Mouse (Mus musculus): ENCODE results near the gene Zfp955a. TPM values are rescaled to one million over a fixed set of nuclear protein-coding genes. Genes with fewer than 3 reads are reported as not detected.
"Not testable (repeated sequence)": the region's sequence is repeated elsewhere in the genome, so short reads cannot be mapped to it uniquely, and the experiment has no call there.

Gene Zfp955a
- polyA plus RNA-seq (2015; fragmentation: Nextera tagmentation; extraction: Ambion mirVana) = 4.0 and 4.2 TPM in 2 replicates

DNA sequence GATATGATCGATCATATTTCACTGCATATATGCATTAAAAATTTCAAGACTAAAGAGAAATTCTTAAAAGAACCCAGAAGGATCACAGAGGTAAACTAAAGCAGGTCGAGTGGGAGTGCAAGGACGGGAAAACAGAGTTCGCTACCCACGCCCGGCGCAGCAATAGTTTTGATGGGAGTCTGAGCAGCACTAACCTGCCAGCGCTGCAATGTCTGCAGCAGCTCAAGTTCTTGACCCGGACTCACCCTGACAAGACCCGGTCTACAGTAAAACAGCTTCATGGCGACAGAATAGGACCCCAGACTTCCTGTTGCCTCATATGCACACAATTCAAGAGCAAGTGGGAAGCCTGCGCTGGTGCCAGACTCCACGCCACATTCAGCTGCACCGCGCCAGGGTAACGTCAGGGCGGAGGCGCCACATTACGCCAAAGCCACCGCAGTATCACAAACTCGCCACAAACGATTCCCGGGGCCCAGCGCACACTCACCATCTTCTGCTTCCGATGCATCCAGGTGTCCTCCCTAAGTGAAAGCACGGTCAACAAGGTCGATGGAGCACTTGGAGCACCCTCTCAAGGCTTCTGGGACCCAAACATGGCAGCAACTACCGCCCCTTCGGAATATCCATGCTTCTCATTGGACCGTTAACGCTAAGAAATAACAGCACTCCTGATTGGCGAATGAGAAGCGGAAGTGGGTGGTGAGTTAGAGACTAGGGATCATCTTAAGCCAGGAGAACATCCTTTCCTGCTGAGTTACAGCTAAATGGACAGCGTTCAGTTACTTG, at the start of gene Zfp955a:
Gene Zfp955a, minus strand, starts transcription at position 616 of the 789 bp plus-strand sequence.
- H3K27me3 ChIP-seq (ENCODE audit: control insufficient read depth, insufficient read depth, low read depth, low read length); H3K36me3 ChIP-seq (ENCODE audit: control insufficient read depth, insufficient read depth); H3K4me1 ChIP-seq (ENCODE audit: control insufficient read depth, low read depth, low read length); H3K9me3 ChIP-seq (replicated peaks; ENCODE audit: control insufficient read depth, low read length); H3K4me2 ChIP-seq (ENCODE audit: low read depth, low read length); H3K27ac ChIP-seq (ENCODE audit: low read length); H3K4me3 ChIP-seq (ENCODE audit: low read depth, low read length); H3K9ac ChIP-seq (ENCODE audit: low read depth, low read length): not testable (repeated sequence)
- 18% methylated on average over 1 of the region's 34 CpGs for WGBS (ENCODE audit: insufficient replicate concordance)
- ATAC-seq (ENCODE audit: low read depth) = peak; percentile 96

- H3K36me3 ChIP-seq (ENCODE audit: control insufficient read depth, insufficient read depth); H3K27me3 ChIP-seq (ENCODE audit: control insufficient read depth, insufficient read depth, low read depth, low read length); H3K27ac ChIP-seq (ENCODE audit: low read length); H3K4me2 ChIP-seq (ENCODE audit: low read depth, low read length); H3K4me1 ChIP-seq (ENCODE audit: control insufficient read depth, low read depth, low read length); H3K9me3 ChIP-seq (replicated peaks; ENCODE audit: control insufficient read depth, low read length); H3K4me3 ChIP-seq (ENCODE audit: low read depth, low read length); H3K9ac ChIP-seq (ENCODE audit: low read depth, low read length): not testable (repeated sequence)
- no CpG with 5 or more reads among the region's 9 CpGs for WGBS (ENCODE audit: insufficient replicate concordance)
- ATAC-seq (ENCODE audit: low read depth) = peak; percentile 49
Observed at GRCm38 (mm10) chr17:33289876-33290149, 34.9 kb upstream of the Zfp955a start.

- H3K4me1 ChIP-seq (ENCODE audit: control insufficient read depth, low read depth, low read length); H3K27me3 ChIP-seq (ENCODE audit: control insufficient read depth, insufficient read depth, low read depth, low read length); H3K9me3 ChIP-seq (replicated peaks; ENCODE audit: control insufficient read depth, low read length); H3K4me3 ChIP-seq (ENCODE audit: low read depth, low read length); H3K36me3 ChIP-seq (ENCODE audit: control insufficient read depth, insufficient read depth); H3K9ac ChIP-seq (ENCODE audit: low read depth, low read length); H3K27ac ChIP-seq (ENCODE audit: low read length); H3K4me2 ChIP-seq (ENCODE audit: low read depth, low read length): not testable (repeated sequence)
- peak; percentile 98 for ATAC-seq (ENCODE audit: low read depth)
- WGBS (ENCODE audit: insufficient replicate concordance) = no CpG with 5 or more reads among the region's 25 CpGs
Observed at GRCm38 (mm10) chr17:33289039-33289875, 34.3 kb upstream of the Zfp955a start, which contains the start of gene Zfp955b. Gene Zfp955b, plus strand, starts transcription at chr17:33289544.

DNA sequence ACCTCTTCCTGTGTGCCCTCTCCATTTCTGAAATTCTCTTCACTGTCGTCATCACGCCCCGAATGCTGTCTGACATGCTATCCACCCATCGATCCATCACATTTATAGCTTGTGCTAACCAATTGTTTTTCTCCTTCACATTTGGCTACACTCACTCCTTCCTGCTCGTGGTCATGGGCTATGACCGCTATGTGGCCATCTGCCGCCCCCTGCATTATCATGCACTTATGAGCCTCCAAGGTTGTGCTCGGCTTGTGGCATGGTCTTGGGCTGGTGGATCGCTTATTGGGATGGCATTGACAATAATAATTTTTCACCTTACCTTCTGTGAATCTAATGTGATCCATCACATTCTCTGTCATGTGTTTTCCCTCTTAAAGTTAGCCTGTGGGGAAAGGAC, 14.0 kb upstream of the Zfp955a start:
- no peaks in the 10 kb centered on the region for H3K27me3 ChIP-seq (ENCODE audit: control insufficient read depth, insufficient read depth, low read depth, low read length)
- no peaks in the 10 kb centered on the region for H3K9me3 ChIP-seq (replicated peaks; ENCODE audit: control insufficient read depth, low read length)
- H3K4me1 ChIP-seq (ENCODE audit: control insufficient read depth, low read depth, low read length) = no peaks in the 10 kb centered on the region
- no peak overlapping the region for H3K27ac ChIP-seq (ENCODE audit: low read length)
- no peaks in the 10 kb centered on the region for H3K36me3 ChIP-seq (ENCODE audit: control insufficient read depth, insufficient read depth)
- no peak overlapping the region for H3K4me3 ChIP-seq (ENCODE audit: low read depth, low read length)
- 75% methylated on average over 9 of the region's 9 CpGs for WGBS (ENCODE audit: insufficient replicate concordance)
- no peak overlapping the region for H3K4me2 ChIP-seq (ENCODE audit: low read depth, low read length)
- no peak for ATAC-seq (ENCODE audit: low read depth)
- H3K9ac ChIP-seq (ENCODE audit: low read depth, low read length) = no peak overlapping the region

- no peak for ATAC-seq (ENCODE audit: low read depth)
- Histone ChIP-seq H3K27me3 (ENCODE audit: control insufficient read depth, insufficient read depth, low read depth, low read length) (no peaks in the 10 kb centered on the region), H3K9me3 (replicated peaks; ENCODE audit: control insufficient read depth, low read length) (no peaks in the 10 kb centered on the region), H3K4me2 (ENCODE audit: low read depth, low read length) (no peak within 1 kb of the TSS), H3K27ac (ENCODE audit: low read length) (no peak within 1 kb of the TSS), H3K9ac (ENCODE audit: low read depth, low read length) (no peak within 1 kb of the TSS), H3K36me3 (ENCODE audit: control insufficient read depth, insufficient read depth) (no peaks in the 10 kb centered on the region), H3K4me3 (ENCODE audit: low read depth, low read length) (no peak within 1 kb of the TSS), H3K4me1 (ENCODE audit: control insufficient read depth, low read depth, low read length) (no peaks in the 10 kb centered on the region)
- 54% methylated on average over 1 of the region's 1 CpGs for WGBS (ENCODE audit: insufficient replicate concordance)
Observed at GRCm38 (mm10) chr17:33264376-33264775, 9.4 kb upstream of the Zfp955a start, which contains the start of gene Olfr63. Gene Olfr63, plus strand, starts transcription at chr17:33264676.

- not testable (repeated sequence) for H3K27ac ChIP-seq (ENCODE audit: low read length); H3K9me3 ChIP-seq (replicated peaks; ENCODE audit: control insufficient read depth, low read length); H3K4me1 ChIP-seq (ENCODE audit: control insufficient read depth, low read depth, low read length); H3K27me3 ChIP-seq (ENCODE audit: control insufficient read depth, insufficient read depth, low read depth, low read length); ATAC-seq (ENCODE audit: low read depth); H3K4me2 ChIP-seq (ENCODE audit: low read depth, low read length); H3K4me3 ChIP-seq (ENCODE audit: low read depth, low read length); H3K9ac ChIP-seq (ENCODE audit: low read depth, low read length); H3K36me3 ChIP-seq (ENCODE audit: control insufficient read depth, insufficient read depth)
- no CpG with 5 or more reads among the region's 2 CpGs for WGBS (ENCODE audit: insufficient replicate concordance)
Observed at GRCm38 (mm10) chr17:33255319-33255657, 343 bp upstream of the Zfp955a start.

DNA sequence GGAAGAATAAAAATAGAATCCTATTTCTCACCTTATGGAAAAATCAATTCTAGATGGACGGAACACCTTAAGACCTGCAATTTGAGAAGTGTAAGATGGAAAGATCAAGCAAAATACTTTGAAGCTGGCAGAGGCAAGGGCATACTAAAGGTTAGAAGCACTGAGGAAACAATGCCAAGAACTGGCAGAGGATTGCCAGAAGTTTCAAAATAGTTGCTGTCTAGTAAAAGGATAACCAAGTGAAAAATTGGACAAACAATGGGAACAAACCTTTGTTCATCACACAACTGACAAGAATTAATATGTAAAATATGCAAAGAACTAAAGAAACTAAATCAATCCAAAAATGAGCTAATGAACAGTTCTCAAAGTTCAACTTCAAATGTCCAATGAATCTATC, 18.3 kb downstream of the Zfp955a start:
- ATAC-seq (ENCODE audit: low read depth); H3K9ac ChIP-seq (ENCODE audit: low read depth, low read length); H3K4me3 ChIP-seq (ENCODE audit: low read depth, low read length); H3K9me3 ChIP-seq (replicated peaks; ENCODE audit: control insufficient read depth, low read length); H3K27me3 ChIP-seq (ENCODE audit: control insufficient read depth, insufficient read depth, low read depth, low read length); H3K4me2 ChIP-seq (ENCODE audit: low read depth, low read length); H3K4me1 ChIP-seq (ENCODE audit: control insufficient read depth, low read depth, low read length); H3K27ac ChIP-seq (ENCODE audit: low read length); H3K36me3 ChIP-seq (ENCODE audit: control insufficient read depth, insufficient read depth): not testable (repeated sequence)
- WGBS (ENCODE audit: insufficient replicate concordance) = 63% methylated on average over 1 of the region's 1 CpGs

DNA sequence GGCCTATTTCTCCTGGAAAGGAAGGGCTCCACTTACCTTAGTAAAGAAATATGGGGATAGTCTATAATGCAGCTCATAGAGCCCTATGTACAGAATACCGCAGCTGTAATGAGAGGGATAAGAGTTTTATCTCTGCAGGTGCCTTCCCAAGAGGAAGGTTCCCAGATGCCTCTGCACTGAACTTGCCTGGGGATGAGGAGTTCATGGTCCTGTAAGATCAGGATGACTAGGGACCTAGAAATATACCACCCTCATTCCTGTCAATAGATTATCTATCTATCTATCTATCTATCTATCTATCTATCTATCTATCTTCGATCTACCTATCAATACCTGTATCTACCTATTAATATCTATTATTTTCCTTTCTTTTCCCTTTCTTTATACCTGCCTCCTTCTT, 33.4 kb downstream of the Zfp955a start, which contains the start of gene Olfr1564:
Gene Olfr1564, minus strand, starts transcription at position 101 of the 400 bp plus-strand sequence.
- Histone ChIP-seq H3K9ac (ENCODE audit: low read depth, low read length) (no peak within 1 kb of the TSS), H3K36me3 (ENCODE audit: control insufficient read depth, insufficient read depth) (no peaks in the 10 kb centered on the region), H3K4me2 (ENCODE audit: low read depth, low read length) (no peak within 1 kb of the TSS), H3K27me3 (ENCODE audit: control insufficient read depth, insufficient read depth, low read depth, low read length) (no peaks in the 10 kb centered on the region), H3K9me3 (replicated peaks; ENCODE audit: control insufficient read depth, low read length) (no peaks in the 10 kb centered on the region), H3K4me3 (ENCODE audit: low read depth, low read length) (no peak within 1 kb of the TSS), H3K4me1 (ENCODE audit: control insufficient read depth, low read depth, low read length) (no peaks in the 10 kb centered on the region), H3K27ac (ENCODE audit: low read length) (no peak within 1 kb of the TSS)
- 54% methylated on average over 2 of the region's 2 CpGs for WGBS (ENCODE audit: insufficient replicate concordance)
- no peak for ATAC-seq (ENCODE audit: low read depth)

DNA sequence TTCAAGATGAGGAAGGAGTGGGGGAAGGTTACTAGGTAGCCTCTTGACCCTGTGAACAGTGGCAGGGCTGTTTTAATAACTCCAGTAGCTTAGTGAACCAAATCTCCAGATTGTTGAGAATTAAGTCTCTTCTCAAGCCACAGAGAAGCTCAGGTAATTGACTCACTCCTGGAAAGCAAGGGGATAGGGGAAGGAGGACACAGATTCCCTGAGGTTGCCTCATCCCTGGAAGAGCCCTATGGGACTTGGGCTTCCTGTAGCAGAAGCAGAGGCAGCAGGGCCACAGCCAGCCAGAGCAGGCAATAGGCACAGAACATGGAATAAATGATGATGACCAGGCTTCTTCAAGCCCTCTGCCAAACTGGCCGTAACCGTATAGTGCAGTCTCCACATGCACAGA, 63.9 kb downstream of the Zfp955a start, which contains the start of gene Olfr239:
Gene Olfr239, plus strand, starts transcription at position 301 of the 400 bp plus-strand sequence.
- not testable (repeated sequence) for H3K4me3 ChIP-seq (ENCODE audit: low read depth, low read length); H3K9ac ChIP-seq (ENCODE audit: low read depth, low read length); H3K36me3 ChIP-seq (ENCODE audit: control insufficient read depth, insufficient read depth); H3K4me2 ChIP-seq (ENCODE audit: low read depth, low read length); H3K4me1 ChIP-seq (ENCODE audit: control insufficient read depth, low read depth, low read length); H3K27me3 ChIP-seq (ENCODE audit: control insufficient read depth, insufficient read depth, low read depth, low read length); H3K27ac ChIP-seq (ENCODE audit: low read length); H3K9me3 ChIP-seq (replicated peaks; ENCODE audit: control insufficient read depth, low read length); ATAC-seq (ENCODE audit: low read depth)
- WGBS (ENCODE audit: insufficient replicate concordance) = no CpG with 5 or more reads among the region's 2 CpGs
